13 mouse cellular contexts compared by ENCODE assay signal in the genomic region with DNA sequence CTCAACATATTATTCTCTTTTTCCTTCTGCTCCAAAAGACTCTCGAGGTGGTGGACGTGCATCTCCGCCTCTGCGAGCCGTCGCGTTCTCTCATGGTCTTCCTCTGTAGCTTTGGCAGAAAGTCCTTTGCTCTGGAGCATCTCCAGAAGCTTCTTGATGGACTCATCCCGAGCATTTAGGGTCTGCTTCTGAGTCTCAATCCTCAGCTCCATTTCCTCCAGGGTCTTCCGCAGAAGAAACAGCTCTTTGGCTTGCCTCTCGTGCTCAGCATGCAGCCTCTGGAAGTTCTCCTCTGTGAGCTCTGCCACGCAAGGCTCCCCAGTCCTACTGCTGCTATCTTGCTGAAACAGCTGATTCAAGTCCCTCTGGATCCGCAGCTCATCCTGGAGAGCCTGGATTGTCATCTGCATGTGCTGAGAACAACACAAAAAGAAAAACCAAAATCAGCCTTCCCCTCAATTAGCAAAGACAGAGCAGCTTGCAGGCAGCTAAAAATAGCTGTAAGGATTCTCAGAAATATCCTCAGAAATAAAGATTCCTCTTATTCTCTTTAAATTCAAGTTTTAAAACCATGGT. TPM values are rescaled to one million over a fixed set of nuclear protein-coding genes. Genes with fewer than 3 reads are reported as not detected.
DNase-seq lines count a peak whose midpoint lies in the region; ATAC-seq and TF ChIP-seq lines count a peak whose summit lies in the region.
"Had no signal": no experiment of that assay in that cellular context is flagged by ENCODE, and none has a peak within 500 bp of the region (broad histone marks: within the 10 kb centered on the region; RNA-seq: fewer than 3 reads in every experiment).

No protein-coding gene starts in this region.

- intact Hi-C loops in left cerebral cortex, postnatal 25 days (cut with DNase I) = loop anchor here (1.0 kb wide), 1 partner anchor 105 kb away; a partner anchor contains a TSS

- H3K36me3 ChIP-seq in heart, embryonic 12.5 days = peaks cover 12% of the 10 kb centered on the region

- H3K4me3 ChIP-seq in cerebellum, adult 2 months (replicated peaks; ENCODE audit: insufficient read depth, low read depth, low read length) = peak overlapping the region; percentile 12
- no peak overlapping the region for H3K4me3 ChIP-seq in heart, embryonic 12.5 days
- H3K4me3 ChIP-seq: liver, embryonic 12.5 days; neural tube, embryonic 15.5 days had no signal

- no peak for TF ChIP-seq POLR2A in brain, embryonic 14.5 days (IDR thresholded peaks at IDR 0.05; ENCODE audit: borderline replicate concordance, extremely low read depth, insufficient read depth, insufficient read length, poor library complexity, severe bottlenecking)
- TF ChIP-seq POLR2A in cerebellum, adult 2 months (IDR thresholded peaks at IDR 0.05; ENCODE audit: borderline replicate concordance, insufficient read depth, low read length) = no peak

- H3K9me3 ChIP-seq in heart, embryonic 12.5 days (replicated peaks) = no peaks in the 10 kb centered on the region
- H3K9me3 ChIP-seq: liver, embryonic 12.5 days; neural tube, embryonic 15.5 days had no signal

- H3K27me3 ChIP-seq in cerebellum, adult 2 months (ENCODE audit: control insufficient read depth, insufficient read depth, low read length) = no peaks in the 10 kb centered on the region
- H3K27me3 ChIP-seq in heart, embryonic 12.5 days (replicated peaks) = no peaks in the 10 kb centered on the region
- H3K27me3 ChIP-seq: liver, embryonic 12.5 days; neural tube, embryonic 15.5 days had no signal

- TF ChIP-seq CTCF in brain, embryonic 14.5 days (IDR thresholded peaks at IDR 0.05; ENCODE audit: borderline replicate concordance, extremely low read depth, insufficient read depth, insufficient read length) = no peak
- no peak for TF ChIP-seq CTCF in cerebellum, adult 2 months (IDR thresholded peaks at IDR 0.05; ENCODE audit: borderline replicate concordance, insufficient read depth, low read depth, low read length)

- no peak overlapping the region for H3K9ac ChIP-seq in heart, embryonic 12.5 days
- H3K9ac ChIP-seq: liver, embryonic 12.5 days; neural tube, embryonic 15.5 days had no signal

- peak overlapping the region; percentile 69 for H3K27ac ChIP-seq in cerebellum, adult 2 months (ENCODE audit: insufficient read depth, low read length)
- H3K27ac ChIP-seq in heart, embryonic 12.5 days (ENCODE audit: poor library complexity, severe bottlenecking) = no peak overlapping the region
- H3K27ac ChIP-seq: liver, embryonic 12.5 days; neural tube, embryonic 15.5 days had no signal

- H3K4me1 ChIP-seq in cerebellum, adult 2 months (ENCODE audit: control insufficient read depth, insufficient read depth, low read length) = peaks cover 9% of the 10 kb centered on the region
- no peaks in the 10 kb centered on the region for H3K4me1 ChIP-seq in heart, embryonic 12.5 days (replicated peaks)
- H3K4me1 ChIP-seq: liver, embryonic 12.5 days; neural tube, embryonic 15.5 days had no signal

- peak; percentile 18 for DNase-seq in brain, embryonic 14.5 days (ENCODE audit: low read depth)
- DNase-seq in cerebellum, adult 2 months = peak; percentile 54 to 58
- peak; percentile 27 to 66 for DNase-seq in frontal cortex, postnatal 36 days (ENCODE audit: low spot score in 2 of 2)
- peak; percentile 45 to 77 for DNase-seq in left cerebral cortex, postnatal 25 days (ENCODE audit: low spot score in 2 of 2)
- DNase-seq in Muller cell, postnatal 12 days (ENCODE audit: inconsistent ontology term) = no peak
- no peak for DNase-seq in urinary bladder, postnatal 10 days (ENCODE audit: low spot score)
- DNase-seq: adrenal gland, postnatal 14 days; kidney, postnatal 36 days had no signal

- no peak for ATAC-seq in heart, embryonic 12.5 days (ENCODE audit: insufficient number of reproducible peaks, low FRiP score)
- ATAC-seq in erythroid progenitor cell, adult 5-6 weeks (replicated peaks; ENCODE audit: low FRiP score, poor library complexity, severe bottlenecking) = no peak
- ATAC-seq: inflammation-experienced regulatory T-cells, adult 6 months; liver, embryonic 12.5 days had no signal

- WGBS in cerebellum, adult 2 months = 12% methylated on average over 12 of the region's 12 CpGs
- 87% methylated on average over 12 of the region's 12 CpGs for WGBS in heart, embryonic 12.5 days

- H3K4me2 ChIP-seq in heart, embryonic 12.5 days = no peak overlapping the region
- H3K4me2 ChIP-seq: liver, embryonic 12.5 days; neural tube, embryonic 15.5 days had no signal

RNA-seq across cellular contexts. Expression of a gene that starts 51.0 kb away (rescaled TPM):
- 35.8 and 59.9 TPM in 2 replicates for polyA plus RNA-seq in brain, embryonic 14.5 days (2012; rRNA removed)
- polyA plus RNA-seq in cerebellum, adult 2 months (2012; rRNA removed) = 44.3 and 50.1 TPM in 2 replicates
- total RNA-seq in left cerebral cortex, postnatal 25 days (2021) = 10 to 100 TPM; 54.4 to 55.6 TPM
- polyA plus RNA-seq in heart, embryonic 12.5 days (2016; fragmentation: Nextera tagmentation; extraction: Ambion mirVana) = 18.7 and 21.1 TPM in 2 replicates
- total RNA-seq in erythroid progenitor cell, adult 5-6 weeks (2015; ENCODE audit: low replicate concordance) = 16.6 and 21.8 TPM in 2 replicates
- total RNA-seq in erythroid progenitor cell, adult 5-6 weeks (2017; ENCODE audit: low replicate concordance) = 16.9 and 29.1 TPM in 2 replicates

Comparison
In these comparisons a context has a peak if more than half of its experiments do, and no peak if none do; other contexts are left out.
1. DNase-seq: peak in brain, embryonic 14.5 days (single experiment), cerebellum, adult 2 months (2 of 2), frontal cortex, postnatal 36 days (2 of 2) and left cerebral cortex, postnatal 25 days (2 of 2); none in Muller cell, postnatal 12 days (single experiment) and urinary bladder, postnatal 10 days (single experiment).